Mouse (Mus musculus) gastrocnemius, adult 2 months (tissue): ENCODE results near the gene Hsdl2. TPM values are rescaled to one million over a fixed set of nuclear protein-coding genes. Genes with fewer than 3 reads are reported as not detected.
A peak's percentile ranks its signal among the peaks of the same experiment; 100 is the strongest.

ENCODE experiments used
- DNase-seq: peaks from one replicate; pipeline ENCODE4 v3.0.0; 2022
- H3K27ac ChIP-seq: fragments of 200-600 bp; 2 replicates; pipeline ENCODE4 v1.8.1; 2022; ENCODE audit warnings: mild to moderate bottlenecking
- H3K4me3 ChIP-seq: fragments of 200-600 bp; 2 replicates; pipeline ENCODE4 v1.8.1; 2022; ENCODE audit warnings: mild to moderate bottlenecking, moderate library complexity
- CTCF ChIP-seq: fragments of 200-600 bp; IDR thresholded peaks from 2 replicates; pipeline ENCODE4 v1.8.1; 2022; ENCODE audit warnings: antibody characterized with exemption, mild to moderate bottlenecking, moderate library complexity
- intact Hi-C: fragments of 180-260 bp; cut with DNase I; formaldehyde crosslinking; loops from one replicate; pipeline ENCODE4 v1.15.1; 2025
- total RNA-seq, 2 experiments: library from RNA; stranded (reverse); gene quantifications; 2 replicates each; pipeline ENCODE4 v1.2.3; 2021

Gene Hsdl2
- total RNA-seq, 2 experiments from 2014 or later, result 47.5 to 75.1 TPM

- no peak for DNase-seq
- Histone ChIP-seq H3K4me3 (no peak overlapping the region), H3K27ac (no peak overlapping the region)
- no peak for TF ChIP-seq CTCF
- intact Hi-C loops, result no loop called here
Measured at GRCm38 (mm10) chr4:59605501-59605900, 24.1 kb downstream of the Hsdl2 start.

- no peak for TF ChIP-seq CTCF
- no peak for DNase-seq
- no peak overlapping the region for H3K27ac ChIP-seq
- H3K4me3 ChIP-seq, result no peak overlapping the region
- intact Hi-C loops, result no loop called here
Measured at GRCm38 (mm10) chr4:59610411-59610810, 29.0 kb downstream of the Hsdl2 start.

GRCm38 (mm10) chr4:59614986-59615385, 33.6 kb downstream of the Hsdl2 start:
- peak overlapping the region; percentile 48; the same call in 1 of the 2 replicates for H3K27ac ChIP-seq
- no peak for DNase-seq

GRCm38 (mm10) chr4:59619611-59620245, 38.4 kb downstream of the Hsdl2 start:
- TF ChIP-seq CTCF, result no peak
- H3K27ac ChIP-seq, result no peak overlapping the region
- no peak overlapping the region for H3K4me3 ChIP-seq
- DNase-seq, result no peak
- intact Hi-C loops, result loop anchor here (5.0 kb wide), 1 partner anchor 248 kb away; no protein-coding TSS in a partner anchor

More at GRCm38 (mm10) chr4:59614986-59615385, 33.6 kb downstream of the Hsdl2 start:
- peak; percentile 64 for TF ChIP-seq CTCF
- intact Hi-C loops, result loop anchor here (5.0 kb wide), 1 partner anchor 252 kb away; no protein-coding TSS in a partner anchor
- H3K4me3 ChIP-seq, result no peak overlapping the region

- intact Hi-C loops, result loop anchor here (5.0 kb wide), 3 partner anchors 42 to 157 kb away; no protein-coding TSS in a partner anchor
- H3K27ac ChIP-seq, result peak overlapping the region; percentile 88
- DNase-seq, result no peak
- peak overlapping the region; percentile 91 for H3K4me3 ChIP-seq
- TF ChIP-seq CTCF, result no peak
Measured at GRCm38 (mm10) chr4:59625676-59625997, 44.3 kb downstream of the Hsdl2 start.

GRCm38 (mm10) chr4:59625998-59626910, 44.9 kb downstream of the Hsdl2 start, which contains the start of gene E130308A19Rik:
Gene E130308A19Rik, plus strand, starts transcription at chr4:59626211.
- intact Hi-C loops, result loop anchor here (5.0 kb wide), 3 partner anchors 41 to 156 kb away; no protein-coding TSS in a partner anchor
- peak; percentile 89 for DNase-seq
- peak within 1 kb of the TSS; percentile 91 for H3K4me3 ChIP-seq
- TF ChIP-seq CTCF, result peak; percentile 27; the same call in 1 of the 2 replicates
- H3K27ac ChIP-seq, result peak within 1 kb of the TSS; percentile 88

- no peak for DNase-seq
- Histone ChIP-seq H3K27ac (no peak overlapping the region), H3K4me3 (no peak overlapping the region)
- intact Hi-C loops, result loop anchor here (5.0 kb wide), 3 partner anchors 39 to 154 kb away; no protein-coding TSS in a partner anchor
- TF ChIP-seq CTCF, result no peak
Measured at GRCm38 (mm10) chr4:59628255-59628654, 46.9 kb downstream of the Hsdl2 start.

GRCm38 (mm10) chr4:59629076-59629874, 47.9 kb downstream of the Hsdl2 start:
- DNase-seq, result no peak
- Histone ChIP-seq H3K4me3 (no peak overlapping the region), H3K27ac (no peak overlapping the region)
- intact Hi-C loops, result loop anchor here (5.0 kb wide), 3 partner anchors 38 to 153 kb away; no protein-coding TSS in a partner anchor
- TF ChIP-seq CTCF, result no peak

- TF ChIP-seq CTCF, result no peak
- Histone ChIP-seq H3K4me3 (no peak overlapping the region), H3K27ac (no peak overlapping the region)
- intact Hi-C loops, result no loop called here
- no peak for DNase-seq
Measured at GRCm38 (mm10) chr4:59630122-59630521, 48.8 kb downstream of the Hsdl2 start.

- TF ChIP-seq CTCF, result no peak
- DNase-seq, result no peak
- no peak overlapping the region for H3K27ac ChIP-seq
- no peak overlapping the region for H3K4me3 ChIP-seq
- intact Hi-C loops, result no loop called here
Measured at GRCm38 (mm10) chr4:59634532-59634931, 53.2 kb downstream of the Hsdl2 start.

- DNase-seq, result no peak
- H3K4me3 ChIP-seq, result no peak overlapping the region
- no peak overlapping the region for H3K27ac ChIP-seq
- no peak for TF ChIP-seq CTCF
- intact Hi-C loops, result no loop called here
Measured at GRCm38 (mm10) chr4:59639163-59639562, 57.8 kb downstream of the Hsdl2 start.

GRCm38 (mm10) chr4:59640720-59641119, 59.4 kb downstream of the Hsdl2 start:
- no peak overlapping the region for H3K27ac ChIP-seq

More at GRCm38 (mm10) chr4:59640720-59641119, 59.4 kb downstream of the Hsdl2 start:
- TF ChIP-seq CTCF, result no peak
- intact Hi-C loops, result no loop called here
- H3K4me3 ChIP-seq, result no peak overlapping the region
- no peak for DNase-seq
